Mouse (Mus musculus) heart, adult 9 months (tissue): ENCODE results near the gene Rbfox1.

Source experiments
- DNase-seq, 2 experiments: peaks; one replicate each; pipeline ENCODE4 v3.0.0; 2022; ENCODE audit warnings: low spot score in 2 of 2

Gene Rbfox1

DNA sequence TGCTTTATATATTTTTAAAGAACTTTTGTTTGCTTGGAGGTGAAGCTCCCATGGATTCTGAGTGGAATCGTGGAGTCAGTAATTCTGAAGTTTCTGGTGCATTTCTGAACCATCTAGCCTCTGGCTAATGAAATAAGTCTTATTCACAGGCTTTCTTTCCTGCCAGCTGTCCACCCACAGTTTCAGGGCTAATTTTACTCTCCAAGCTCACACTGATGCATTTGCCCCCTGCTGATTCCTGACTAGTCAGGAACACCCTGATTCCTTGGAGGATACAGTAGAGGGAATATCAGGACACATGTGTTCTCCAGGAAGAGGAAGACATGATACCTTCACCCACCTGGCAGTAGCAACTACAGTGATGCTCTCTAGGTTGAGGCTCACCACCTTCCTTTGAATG, 763.6 kb downstream of the Rbfox1 start:
- DNase-seq = no peak

DNA sequence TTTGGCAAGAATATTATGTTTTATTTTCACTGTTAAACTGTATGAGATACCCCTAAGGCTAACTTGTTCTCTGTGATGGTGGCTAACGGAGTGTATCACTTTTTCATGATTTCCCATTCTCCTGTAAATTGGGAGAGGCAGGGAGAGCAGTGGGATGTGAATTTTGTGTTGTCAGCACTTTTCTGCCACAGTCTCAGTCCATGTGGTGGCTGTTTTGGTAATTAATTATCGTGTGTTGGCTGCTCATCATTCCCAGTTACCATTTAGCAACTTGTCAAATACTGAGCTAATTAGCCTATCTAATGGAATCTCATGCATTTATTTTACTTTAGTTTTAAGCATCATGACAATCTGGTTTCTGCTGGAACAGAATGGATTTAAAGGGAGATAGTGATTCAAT, 773.4 kb downstream of the Rbfox1 start:
- no peak for DNase-seq

DNA sequence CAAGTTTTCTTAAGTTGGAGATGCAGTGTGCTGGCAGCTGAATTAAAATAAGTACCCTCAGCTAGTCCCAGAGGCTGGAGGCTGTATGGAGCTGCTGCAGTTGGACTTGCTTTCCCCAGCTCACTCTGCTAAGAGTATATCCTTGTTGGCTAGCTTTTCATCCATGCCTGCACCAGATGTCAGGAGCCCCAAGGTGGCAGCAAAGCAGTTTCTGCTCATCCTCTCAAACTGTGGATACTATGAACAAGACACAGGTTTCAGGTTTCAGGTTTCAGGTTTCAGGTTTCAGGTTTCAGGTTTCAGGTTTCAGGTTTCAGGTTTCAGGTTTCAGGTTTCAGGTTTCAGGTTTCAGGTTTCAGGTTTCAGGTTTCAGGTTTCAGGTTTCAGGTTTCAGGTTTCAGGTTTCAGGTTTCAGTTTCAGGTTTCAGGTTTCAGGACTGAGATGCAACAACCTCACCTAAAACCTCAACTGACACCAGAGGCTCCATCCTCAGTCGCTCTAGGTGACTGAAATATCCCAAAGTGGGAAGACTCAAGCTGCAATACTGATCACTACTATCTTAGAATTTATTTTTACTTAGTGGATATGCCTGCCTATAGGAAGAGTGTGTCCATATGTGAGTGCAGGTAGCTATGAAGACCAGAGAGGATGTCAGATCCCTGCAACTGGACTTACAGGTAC, 801.1 kb downstream of the Rbfox1 start:
- DNase-seq = no peak

DNA sequence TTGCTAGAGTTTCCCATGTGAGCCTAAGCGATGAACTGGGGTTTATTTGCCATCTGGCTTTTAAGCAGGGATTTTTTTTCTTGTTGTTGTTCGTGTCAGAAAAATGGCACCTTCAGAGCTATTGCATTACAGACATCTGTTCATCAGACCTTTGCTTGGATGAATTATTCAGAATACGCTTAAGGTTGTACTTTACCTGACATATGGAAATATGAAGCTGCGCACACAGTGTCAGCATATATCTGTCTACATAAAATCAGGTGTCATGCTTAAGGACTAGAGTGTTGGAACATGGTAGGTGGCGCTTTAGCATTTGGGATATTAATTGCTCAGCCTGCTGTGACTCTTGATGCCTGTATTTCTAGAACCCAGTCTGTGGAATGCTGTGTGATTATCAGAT, 819.7 kb downstream of the Rbfox1 start:
- no peak for DNase-seq

DNA sequence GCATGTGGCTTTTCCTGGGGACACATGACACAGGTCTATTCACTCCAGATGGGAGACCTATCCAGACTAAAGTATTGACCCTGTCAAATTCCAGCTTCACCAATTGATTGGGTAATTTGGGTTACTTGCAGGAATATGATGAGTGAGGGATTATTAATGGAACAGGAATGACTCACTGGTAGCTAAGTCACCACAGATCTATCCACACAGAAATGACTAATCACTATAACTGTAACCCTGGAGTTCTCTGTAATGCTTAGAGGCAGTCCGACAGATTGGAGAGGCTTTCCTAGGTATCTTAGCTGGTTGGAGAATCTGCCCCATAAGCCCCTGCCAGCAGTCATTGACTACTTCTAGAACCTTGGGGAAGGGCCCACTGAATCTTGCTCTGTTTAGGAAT, 827.2 kb downstream of the Rbfox1 start:
- DNase-seq = no peak

DNA sequence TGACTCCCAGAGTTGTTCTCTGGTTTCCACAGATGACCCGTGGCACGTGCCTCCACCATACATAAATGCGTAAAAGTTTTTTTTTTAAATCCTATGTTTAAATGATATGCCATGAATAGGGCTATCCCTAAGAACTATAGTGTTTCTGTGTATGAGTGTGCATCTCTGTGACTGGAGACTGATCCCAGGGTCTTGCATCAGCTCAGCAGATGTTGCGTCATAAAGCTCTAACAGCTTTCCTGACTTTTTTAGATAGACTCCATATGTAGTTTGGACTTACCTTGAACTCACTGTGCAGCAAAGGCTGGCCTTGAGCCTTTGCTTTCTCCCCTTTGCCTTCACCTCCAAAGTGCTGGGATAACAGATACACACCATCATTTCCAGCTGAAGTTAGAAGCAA, 830.1 kb downstream of the Rbfox1 start:
- no peak for DNase-seq

DNA sequence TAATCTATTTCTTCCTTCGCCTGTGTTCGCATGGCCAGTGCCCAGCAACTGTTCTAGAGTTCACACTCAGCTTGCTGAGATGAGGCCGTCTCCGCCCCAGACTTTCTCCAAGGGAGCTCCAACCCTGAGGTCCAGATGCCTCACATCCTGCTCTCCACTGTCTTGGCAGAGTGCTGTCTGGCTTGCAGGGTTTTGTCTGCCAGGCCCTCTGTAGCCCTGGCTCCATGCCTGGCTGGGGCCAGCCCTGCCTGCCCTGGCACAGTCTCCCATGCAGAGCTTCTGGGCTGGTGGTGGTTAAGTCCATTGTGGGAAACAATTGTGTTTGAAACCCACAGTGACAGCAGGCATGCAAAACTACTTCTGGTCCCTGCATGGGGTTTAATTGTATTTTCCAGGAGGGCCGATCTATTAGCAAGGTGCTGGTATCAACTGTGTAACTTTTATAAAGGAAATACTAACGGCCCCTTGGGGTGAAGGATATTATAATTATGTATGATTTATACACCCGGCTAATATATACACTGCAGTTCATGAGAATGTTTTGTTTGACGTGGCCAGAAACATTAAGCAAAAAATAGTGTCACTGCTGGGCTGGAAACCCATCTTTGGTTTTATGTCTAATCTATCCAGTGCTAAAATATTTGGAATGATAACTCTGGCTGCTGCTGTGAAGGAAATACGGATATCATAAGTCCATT, 831.2 kb downstream of the Rbfox1 start:
- peak; percentile 26 to 28 for DNase-seq

DNA sequence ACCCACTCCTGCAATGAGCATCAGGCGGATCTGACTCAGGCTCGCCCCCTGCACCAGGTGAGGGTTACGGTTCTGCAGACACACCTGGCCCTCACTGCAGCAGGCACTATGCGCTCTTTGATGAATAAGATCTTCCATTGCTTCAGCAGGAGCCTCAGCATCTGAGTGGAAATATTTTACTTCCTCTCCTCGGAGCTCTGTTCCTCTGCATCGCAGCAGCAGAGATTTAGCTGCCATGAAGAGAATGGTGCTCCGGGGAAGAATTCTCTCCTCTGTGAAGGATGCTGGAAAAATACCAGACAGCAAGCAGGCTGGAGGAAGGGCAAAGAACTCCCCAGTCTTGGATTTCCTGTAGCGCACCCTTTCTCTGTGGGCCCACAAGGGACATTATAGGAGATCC, 833.9 kb downstream of the Rbfox1 start:
- DNase-seq = no peak

DNA sequence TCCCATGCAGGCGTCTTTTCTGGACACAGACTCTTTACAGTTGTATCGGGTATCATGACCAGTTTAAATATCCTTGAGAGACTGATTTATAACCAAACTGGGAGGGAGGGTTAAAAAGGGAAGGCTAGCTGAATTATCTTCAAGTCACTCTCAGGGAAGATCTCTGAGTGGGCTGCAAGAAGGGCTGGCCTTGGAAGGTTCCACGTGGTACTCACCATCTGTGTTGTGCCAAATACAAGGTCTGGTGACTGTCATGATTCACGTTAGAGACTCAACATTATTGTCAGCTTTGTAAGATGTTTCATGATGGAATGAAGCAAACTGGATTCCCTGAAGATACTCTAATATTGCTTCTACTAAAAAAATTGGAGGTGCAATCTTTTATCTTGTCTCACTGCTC, 847.5 kb downstream of the Rbfox1 start:
- DNase-seq = no peak

DNA sequence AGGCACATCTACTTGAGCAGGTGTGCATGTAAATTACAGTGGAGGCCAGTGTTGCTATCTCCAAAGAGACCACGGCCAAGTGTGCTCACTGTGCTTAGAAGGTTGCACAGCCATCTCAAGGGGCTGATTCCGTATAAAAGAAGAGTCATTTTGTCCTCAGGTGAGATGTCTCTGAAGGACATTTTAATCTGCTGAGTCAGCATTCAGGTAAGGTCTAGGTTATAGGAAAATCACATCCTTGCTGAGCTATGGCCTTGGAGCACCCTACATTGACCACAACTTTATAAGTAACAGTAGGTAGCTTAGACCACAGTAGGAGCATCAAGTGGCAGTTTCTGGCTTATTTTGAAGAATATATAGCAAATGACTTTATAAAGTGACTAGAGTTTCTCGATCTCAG, 848.3 kb downstream of the Rbfox1 start:
- DNase-seq = no peak

DNA sequence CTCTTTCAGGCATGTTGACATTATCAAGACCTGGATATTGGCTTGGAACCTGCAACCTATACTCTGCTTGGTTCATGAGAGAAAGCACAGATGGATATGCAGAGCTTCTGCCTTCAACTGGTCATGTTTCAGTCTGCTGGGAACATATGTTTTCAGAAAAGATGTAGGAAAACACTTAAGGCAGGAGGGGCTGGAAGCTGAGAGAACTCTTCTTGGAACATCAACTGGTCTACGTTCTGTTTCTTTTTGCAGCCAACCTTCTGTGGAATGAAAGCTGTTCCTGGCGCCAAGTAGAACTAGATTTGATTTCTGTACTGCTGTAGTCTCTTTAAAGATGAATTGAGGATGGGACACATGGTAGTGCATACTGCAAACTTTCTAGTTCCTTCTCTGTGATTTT, 851.4 kb downstream of the Rbfox1 start:
- DNase-seq = no peak

DNA sequence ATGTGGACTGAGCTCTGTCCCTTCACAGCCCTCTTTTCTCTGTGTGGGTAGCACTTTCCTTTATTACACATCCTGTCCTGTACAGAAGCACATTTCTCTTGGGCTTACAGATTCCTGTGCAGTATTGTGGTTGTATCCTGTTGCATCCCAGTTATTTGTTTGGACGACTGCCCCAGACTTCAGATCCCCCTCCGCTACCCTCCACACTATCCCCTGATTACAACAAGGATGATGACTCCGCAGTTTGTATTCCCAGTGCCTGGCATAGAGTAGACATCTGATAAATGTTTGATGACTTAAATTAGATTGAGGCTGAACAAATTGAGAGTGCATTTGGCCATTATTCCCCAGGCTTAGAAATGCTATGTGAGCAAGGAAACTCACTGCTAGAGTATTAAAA, 851.8 kb downstream of the Rbfox1 start:
- DNase-seq = no peak

DNA sequence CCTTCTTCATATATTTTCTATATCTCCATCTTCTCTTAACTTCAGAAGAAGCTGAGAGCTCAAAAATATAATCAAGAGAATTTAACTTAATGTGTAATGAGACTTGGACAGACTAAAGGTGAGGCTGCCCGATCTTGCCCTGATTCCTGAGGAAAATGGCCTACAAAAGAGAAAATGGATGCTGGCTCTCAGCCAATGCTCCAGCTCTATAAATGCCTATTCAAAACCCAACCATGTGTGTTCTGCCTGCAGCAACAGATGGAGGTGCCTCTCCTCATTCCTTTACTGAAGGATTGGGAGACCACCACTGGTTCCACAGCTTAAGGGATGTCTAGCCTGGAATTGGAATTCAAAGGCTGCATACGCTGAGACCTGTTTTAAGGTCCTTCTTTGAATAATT, 861.0 kb downstream of the Rbfox1 start:
- DNase-seq = no peak

DNA sequence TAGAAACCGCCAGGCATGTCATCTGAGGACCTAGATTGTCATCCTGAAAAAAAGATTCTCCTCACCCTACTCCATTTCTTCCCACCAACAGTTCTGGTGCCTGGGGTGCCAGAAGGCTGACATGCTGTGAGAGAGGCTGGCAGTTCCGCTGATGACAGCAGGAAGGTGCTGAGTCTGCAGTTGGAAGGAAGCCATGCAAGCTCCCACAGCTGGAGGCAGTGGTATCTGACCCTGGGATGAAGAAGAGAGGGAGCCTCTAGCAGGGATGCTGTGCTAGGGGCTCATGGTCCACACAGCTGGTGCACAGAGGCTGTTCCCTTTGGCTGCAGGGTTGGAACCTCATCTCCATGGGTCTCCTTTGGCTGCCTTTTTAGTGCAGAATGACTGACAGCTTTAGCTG, 865.3 kb downstream of the Rbfox1 start:
- no peak for DNase-seq

DNA sequence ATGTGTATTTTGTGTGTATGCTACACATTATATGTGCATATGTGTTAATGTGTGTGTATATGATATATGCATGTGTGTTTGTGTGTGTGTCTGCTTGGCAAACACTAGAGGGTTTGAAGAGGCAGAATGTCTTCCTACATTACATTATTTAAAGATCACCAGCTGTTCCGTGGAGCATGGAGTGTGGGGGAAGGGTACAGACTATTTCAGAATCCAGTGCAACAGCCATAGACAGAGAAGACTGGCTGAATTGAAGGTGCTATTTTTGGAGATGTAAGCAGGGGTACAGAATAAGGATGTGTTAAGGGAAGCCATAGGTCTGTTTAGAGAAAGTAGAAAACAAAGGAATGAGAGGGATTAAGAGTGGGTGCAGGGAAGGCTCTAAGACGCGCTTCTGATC, 869.7 kb downstream of the Rbfox1 start:
- DNase-seq = no peak

DNA sequence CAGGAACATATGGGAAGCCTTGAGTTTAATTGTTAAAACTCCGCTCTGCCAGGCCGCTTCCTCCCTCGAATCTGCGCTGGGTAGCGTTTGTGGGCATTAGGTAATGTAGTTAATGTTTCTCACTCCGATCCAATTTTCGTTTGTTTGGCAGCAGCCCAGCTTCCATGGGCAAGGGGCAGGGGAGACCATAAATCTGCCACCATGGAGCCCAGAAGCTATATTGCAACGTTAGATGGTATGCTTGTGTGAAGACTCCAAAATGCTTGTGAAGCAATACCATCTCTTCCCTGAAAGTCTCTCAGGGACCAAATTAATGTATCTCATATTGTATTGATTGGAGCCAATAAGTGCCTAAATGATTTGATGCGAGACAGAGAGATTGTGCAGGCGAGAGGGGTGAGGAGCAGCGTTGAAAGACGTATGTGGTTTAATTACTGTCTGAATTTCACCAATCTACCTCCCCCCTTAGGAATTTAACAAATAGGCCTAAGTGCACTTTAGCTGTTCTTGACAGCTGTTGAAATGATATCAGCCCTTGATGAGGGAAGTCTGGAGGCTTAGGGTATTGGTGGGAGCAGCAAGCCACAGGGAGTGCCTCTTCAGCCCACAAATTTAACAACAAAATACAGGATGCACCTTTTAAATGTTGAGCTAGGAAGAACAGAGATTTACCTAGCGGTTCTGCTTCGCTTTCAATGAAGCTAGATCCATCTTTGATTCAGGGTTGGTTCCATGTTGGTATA, 884.5 kb downstream of the Rbfox1 start:
- DNase-seq = no peak

DNA sequence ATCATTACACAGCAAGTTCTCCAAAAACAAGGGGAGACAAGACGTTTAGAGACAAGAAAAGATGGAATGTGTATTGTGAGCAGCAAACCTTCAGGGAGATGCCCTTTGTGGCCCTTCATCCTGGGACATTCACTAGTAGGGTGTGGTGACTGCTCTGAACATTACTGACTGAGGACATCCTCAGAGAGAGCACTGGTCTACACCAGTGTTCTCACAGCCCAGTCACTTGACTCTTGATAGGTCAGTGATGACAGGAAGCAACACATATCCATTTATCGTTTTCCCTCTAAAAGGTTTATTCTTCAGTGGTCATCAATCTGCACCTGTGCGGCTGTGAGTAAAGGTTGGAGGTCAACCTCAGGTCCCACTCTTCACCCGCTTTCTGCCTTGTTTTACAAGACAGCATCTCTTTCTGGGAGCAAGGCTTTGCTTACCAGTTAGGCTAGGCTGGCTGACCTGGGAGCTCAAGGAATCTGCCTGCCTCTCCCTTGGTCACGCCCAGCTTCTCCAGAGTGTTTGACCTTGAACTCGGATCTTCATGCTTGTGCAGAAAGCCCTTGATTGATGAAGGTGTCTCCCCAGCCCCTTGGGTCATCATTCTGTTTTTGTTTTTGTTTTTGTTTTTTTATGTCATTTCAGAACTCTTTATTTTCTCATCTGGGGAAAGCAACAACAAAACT, 892.5 kb downstream of the Rbfox1 start:
- no peak for DNase-seq

DNA sequence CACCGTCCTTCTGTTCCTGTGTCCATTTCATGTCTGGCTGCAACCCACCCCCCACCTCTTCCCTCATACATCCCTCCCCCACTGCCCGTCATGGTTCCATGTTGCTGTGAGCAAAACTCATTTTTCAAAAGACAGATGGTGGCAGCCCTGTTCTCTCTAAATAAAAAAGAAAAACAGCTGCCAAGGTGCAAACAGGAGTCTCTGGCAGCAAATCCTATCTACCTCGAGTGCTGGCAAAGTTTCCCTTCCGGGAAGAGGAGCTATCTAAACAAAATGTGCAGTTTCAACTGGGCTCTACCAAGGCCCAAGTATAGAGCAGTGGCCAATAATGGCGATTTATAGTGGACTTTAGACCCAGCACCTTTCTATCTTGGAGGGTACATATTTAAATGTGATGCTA, 899.0 kb downstream of the Rbfox1 start:
- no peak for DNase-seq

DNA sequence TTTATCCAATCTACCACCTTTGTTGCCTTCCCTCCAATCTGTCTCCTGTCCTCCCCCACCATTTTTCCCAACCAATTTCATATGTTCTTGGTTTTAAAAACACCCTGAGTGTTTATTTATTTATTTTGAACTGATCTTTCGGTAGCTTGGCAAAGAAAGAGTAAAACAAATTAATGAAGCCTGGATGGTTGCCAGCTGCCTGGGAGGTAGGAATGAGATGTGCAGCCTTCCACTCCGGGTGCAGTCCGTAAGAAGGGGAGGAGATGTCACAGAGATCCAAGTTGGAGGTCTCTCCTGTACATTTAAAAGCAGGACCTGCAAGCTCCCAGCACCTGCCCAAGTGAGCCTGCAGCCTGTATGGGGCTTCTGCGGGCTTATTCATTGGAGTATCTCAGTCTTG, 899.9 kb downstream of the Rbfox1 start:
- no peak for DNase-seq

DNA sequence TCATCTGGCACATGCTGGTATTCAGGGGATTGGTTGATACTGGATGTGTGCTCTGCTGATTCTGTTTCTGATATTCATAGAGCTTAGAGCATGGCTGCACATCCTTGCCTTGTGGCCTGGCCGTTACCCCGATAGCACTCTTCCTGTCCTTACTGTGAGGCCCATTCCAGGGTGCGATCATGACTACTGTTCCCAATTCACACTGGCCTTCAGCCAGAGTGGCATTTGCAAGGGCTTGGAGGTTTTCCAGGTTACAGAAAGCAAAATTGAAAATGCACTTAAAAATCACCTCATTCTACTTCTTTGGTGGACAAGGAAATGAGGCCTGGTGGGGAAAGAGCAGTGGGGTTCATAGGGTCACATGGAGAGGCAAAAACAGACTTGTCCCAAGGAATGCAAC, 906.1 kb downstream of the Rbfox1 start:
- no peak for DNase-seq

DNA sequence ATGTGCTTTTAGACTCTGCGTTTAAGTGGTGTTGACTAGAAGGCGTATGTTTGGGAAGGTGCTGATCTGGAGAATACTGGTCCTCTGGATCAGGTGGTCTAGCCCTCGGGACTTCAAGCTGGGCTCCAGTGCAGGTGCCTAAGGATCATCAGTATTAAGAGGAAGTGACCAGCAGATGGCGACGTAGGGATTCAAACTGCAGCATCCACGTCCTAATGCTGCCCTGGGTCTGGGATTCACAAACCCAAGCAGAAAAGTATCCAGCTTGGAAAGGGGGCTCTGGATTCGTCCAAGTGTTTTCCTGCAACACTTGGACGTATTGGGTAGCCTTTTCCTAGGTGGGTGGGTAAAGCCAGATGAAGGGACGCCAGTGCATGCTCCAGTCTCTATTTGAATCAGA, 906.5 kb downstream of the Rbfox1 start:
- DNase-seq = peak; percentile 2 to 17

DNA sequence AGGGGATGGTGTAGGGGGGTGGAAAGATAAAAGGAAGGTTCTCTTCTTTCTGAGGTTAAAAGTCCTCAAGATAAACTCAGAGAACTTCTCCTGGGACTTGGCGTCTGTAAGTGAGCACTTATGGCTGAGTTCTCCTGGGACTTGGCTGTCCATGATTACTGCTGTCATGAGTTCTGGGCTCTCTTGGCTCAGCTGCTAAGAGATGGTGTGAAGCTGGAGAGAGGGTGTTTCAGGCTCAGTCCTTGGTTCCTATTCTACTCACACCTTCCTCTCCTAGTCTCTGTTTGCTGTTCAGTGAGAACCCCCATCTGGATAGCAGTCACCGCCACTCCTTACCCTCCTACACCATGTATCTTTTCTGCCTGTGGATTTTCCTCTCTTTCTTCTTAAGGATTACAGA, 921.1 kb downstream of the Rbfox1 start:
- DNase-seq = no peak

DNA sequence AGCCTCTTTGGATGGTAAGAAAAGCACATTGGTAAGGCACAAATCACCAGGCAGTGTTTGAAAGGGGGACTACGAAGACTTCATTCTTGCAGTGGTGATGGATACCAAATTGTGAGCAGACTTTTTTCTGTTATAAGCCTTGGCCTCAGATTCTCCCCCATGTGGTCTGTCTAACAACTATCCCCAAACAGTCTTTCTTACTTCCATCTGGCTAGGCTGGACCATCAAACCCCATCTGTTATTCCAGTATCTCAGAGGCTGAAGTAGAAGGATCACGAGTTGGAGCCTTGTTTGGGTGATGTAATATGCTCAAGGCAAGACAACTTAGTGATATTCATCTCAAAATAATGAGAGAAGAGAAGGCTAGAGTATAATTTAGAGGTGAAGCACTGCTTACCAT, 922.7 kb downstream of the Rbfox1 start:
- DNase-seq = peak in 1 of 2 experiments; percentile 1
